Mouse (Mus musculus) CH12.LX (cell line): ENCODE measurements around the gene Fgfbp3. TPM values are rescaled to one million over a fixed set of nuclear protein-coding genes. Genes with fewer than 3 reads are reported as not detected.

Experiments used
- DNase-seq: peaks from one replicate; pipeline ENCODE4 v3.0.0-alpha.2; 2013; ENCODE audit errors: extremely low read depth
- H3K27ac ChIP-seq: 2 replicates; pipeline ENCODE4 v1.5.1; 2012; ENCODE audit warnings: low read depth, mild to moderate bottlenecking, control low read depth, moderate library complexity; ENCODE audit not compliant: insufficient read depth
- H3K27me3 ChIP-seq: replicated peaks from 2 replicates; pipeline ENCODE3; 2012; ENCODE audit warnings: inconsistent platforms
- H3K36me3 ChIP-seq, 2 experiments: replicated peaks in 1 of 2; 2 replicates each; pipeline versions ENCODE3 to v1.6.1; 2012; ENCODE audit warnings: inconsistent platforms in 1 of 2, low read length in 1 of 2, mild to moderate bottlenecking in 1 of 2, mixed read lengths in 1 of 2, moderate library complexity in 1 of 2; ENCODE audit not compliant: control insufficient read depth in 1 of 2, insufficient read depth in 1 of 2
- H3K4me1 ChIP-seq, 2 experiments: 2 replicates each; pipeline ENCODE4 v1.6.1; 2012; ENCODE audit warnings: inconsistent platforms in 1 of 2, moderate library complexity in 1 of 2; ENCODE audit not compliant: insufficient read depth in 2 of 2, control insufficient read depth in 1 of 2
- H3K4me2 ChIP-seq: 2 replicates; pipeline ENCODE4 v1.6.1; 2012; ENCODE audit warnings: low read depth, mild to moderate bottlenecking, control low read depth; ENCODE audit not compliant: poor library complexity, insufficient read depth, severe bottlenecking
- H3K4me3 ChIP-seq, 3 experiments: fragments of 150-350 bp in 1 of 3; sonication (generic) in 1 of 3; replicated peaks in 1 of 3; 2 replicates each; pipeline versions ENCODE3 to v1.5.1; 2011 to 2012; ENCODE audit warnings: low read depth in 2 of 3, low read length in 2 of 3, mild to moderate bottlenecking in 2 of 3, moderate library complexity in 2 of 3, control low read depth in 1 of 3, improper control_type of control experiment in 1 of 3, inconsistent platforms in 1 of 3, mixed read lengths in 1 of 3; ENCODE audit not compliant: poor library complexity in 1 of 3
- H3K79me2 ChIP-seq: replicated peaks from 2 replicates; pipeline ENCODE4 v1.6.1; 2012; ENCODE audit warnings: mild to moderate bottlenecking, moderate library complexity; ENCODE audit not compliant: control insufficient read depth, poor library complexity, insufficient read depth, severe bottlenecking; ENCODE audit errors: extremely low read depth
- H3K9ac ChIP-seq: 2 replicates; pipeline ENCODE4 v1.6.1; 2012; ENCODE audit warnings: low read depth, mild to moderate bottlenecking, control low read depth, moderate library complexity; ENCODE audit not compliant: insufficient read depth
- H3K9me3 ChIP-seq: replicated peaks from 2 replicates; pipeline ENCODE3; 2012; ENCODE audit warnings: low read length, inconsistent platforms, mixed read lengths
- BHLHE40 ChIP-seq: IDR thresholded peaks from 2 replicates; pipeline ENCODE4 v1.6.1; 2011; ENCODE audit warnings: mild to moderate bottlenecking, low read depth, low read length, improper control_type of control experiment
- CHD1 ChIP-seq: IDR thresholded peaks from 2 replicates; pipeline ENCODE4 v1.6.1; 2012; ENCODE audit warnings: low read depth, low read length, improper control_type of control experiment, inconsistent platforms
- CHD2 ChIP-seq: IDR thresholded peaks from 2 replicates; pipeline ENCODE4 v1.6.1; 2011; ENCODE audit warnings: low read length, improper control_type of control experiment
- CTCF ChIP-seq, 2 experiments: IDR thresholded peaks in 1 of 2; conservative IDR thresholded peaks in 1 of 2; 2 replicates each; pipeline ENCODE4 v1.5.1; 2011 to 2012; ENCODE audit warnings: low read depth in 2 of 2, low read length in 2 of 2, improper control_type of control experiment in 1 of 2, inconsistent platforms in 1 of 2, mild to moderate bottlenecking in 1 of 2, moderate library complexity in 1 of 2
- ELF1 ChIP-seq: IDR thresholded peaks from 2 replicates; pipeline ENCODE4 v1.6.1; 2014; ENCODE audit warnings: low read depth, mild to moderate bottlenecking, inconsistent platforms, low read length, improper control_type of control experiment
- EP300 ChIP-seq: IDR thresholded peaks from 2 replicates; pipeline ENCODE4 v1.6.1; 2011; ENCODE audit warnings: low read length, improper control_type of control experiment
- ETS1 ChIP-seq: conservative IDR thresholded peaks from 2 replicates; pipeline ENCODE4 v1.6.1; 2012; ENCODE audit warnings: low read depth, mild to moderate bottlenecking, inconsistent platforms, low read length, improper control_type of control experiment, moderate library complexity
- MAFK ChIP-seq: IDR thresholded peaks from 2 replicates; pipeline ENCODE4 v1.6.1; 2011; ENCODE audit warnings: low read length, improper control_type of control experiment; ENCODE audit not compliant: insufficient replicate concordance
- MAX ChIP-seq: IDR thresholded peaks from 2 replicates; pipeline ENCODE4 v1.6.1; 2011; ENCODE audit warnings: low read length, improper control_type of control experiment
- PAX5 ChIP-seq: IDR thresholded peaks from 2 replicates; pipeline ENCODE4 v1.6.1; 2012; ENCODE audit warnings: low read length, inconsistent platforms, mixed read lengths
- RAD21 ChIP-seq: IDR thresholded peaks from 2 replicates; pipeline ENCODE4 v1.6.1; 2011; ENCODE audit warnings: low read depth, mild to moderate bottlenecking, low read length, improper control_type of control experiment, moderate library complexity
- RCOR1 ChIP-seq: conservative IDR thresholded peaks from 2 replicates; pipeline ENCODE4 v1.6.1; 2012; ENCODE audit warnings: low read depth, mild to moderate bottlenecking, inconsistent platforms, low read length, improper control_type of control experiment
- SMC3 ChIP-seq: IDR thresholded peaks from 2 replicates; pipeline ENCODE4 v1.6.1; 2011; ENCODE audit warnings: low read depth, low read length, improper control_type of control experiment
- UBTF ChIP-seq: IDR thresholded peaks from 2 replicates; pipeline ENCODE4 v1.6.1; 2012; ENCODE audit warnings: low read depth, mild to moderate bottlenecking, inconsistent platforms, low read length, improper control_type of control experiment, moderate library complexity
- USF1 ChIP-seq: IDR thresholded peaks from 2 replicates; pipeline ENCODE4 v1.6.1; 2014; ENCODE audit warnings: low read depth, mild to moderate bottlenecking, inconsistent platforms, low read length, improper control_type of control experiment
- USF2 ChIP-seq: conservative IDR thresholded peaks from 2 replicates; pipeline ENCODE4 v1.6.1; 2011; ENCODE audit warnings: low read depth, low read length, improper control_type of control experiment
- ZKSCAN1 ChIP-seq: IDR thresholded peaks from 2 replicates; pipeline ENCODE4 v1.6.1; 2012; ENCODE audit warnings: low read depth, inconsistent platforms, low read length, improper control_type of control experiment, borderline replicate concordance
- ZMIZ1 ChIP-seq: IDR thresholded peaks from 2 replicates; pipeline ENCODE4 v1.6.1; 2012; ENCODE audit warnings: low read depth, mild to moderate bottlenecking, inconsistent platforms, low read length, improper control_type of control experiment
- dilution Hi-C: fragments of 300-500 bp; cut with MboI; formaldehyde crosslinking; loops from 2 replicates; pipeline ENCODE4 v1.14.3; 2020; ENCODE audit warnings: low sequenced_read_pairs; ENCODE audit not compliant: extremely low pct_unique_long_range_greater_than_20kb, extremely low pct_ligation_motif_present
- in situ Hi-C: fragments of 300-500 bp; cut with MboI; formaldehyde crosslinking; loops from 3 replicates; pipeline ENCODE4 v1.14.3; 2019; ENCODE audit warnings: low sequenced_read_pairs, low pct_ligation_motif_present, low pct_unique_long_range_greater_than_20kb, mixed read lengths
- polyA plus RNA-seq: library from polyadenylated mRNA; unstranded; fragments of >175 nt; gene quantifications from 2 replicates; pipeline ENCODE4 v1.2.1, GENCODE M21; 2012; ENCODE audit warnings: low read depth; ENCODE audit not compliant: insufficient read length
- total RNA-seq, 2 experiments: library from RNA; depleted of rRNA; stranded (reverse); fragments of 300-350 nt in 1 of 2; fragments of >200 nt in 1 of 2; gene quantifications; 2 replicates each; pipeline ENCODE4 v1.2.3; 2012 to 2014

The Fgfbp3 gene
- total and polyA plus RNA-seq, 3 experiments, result 0.64 to 2.1 (median 1.6) TPM

- no peaks in the 10 kb centered on the region; the same call in 1 of the 2 replicates for H3K79me2 ChIP-seq
- no peak overlapping the region for H3K9ac ChIP-seq
- dilution Hi-C loops, result no loop called here
- in situ Hi-C loops, result no loop called here
- no peaks in the 10 kb centered on the region for H3K4me1 ChIP-seq
- TF ChIP-seq RCOR1, result no peak
- TF ChIP-seq SMC3, result peak; percentile 19; the same call in 1 of the 2 replicates
- TF ChIP-seq ZMIZ1, result no peak
- TF ChIP-seq ELF1, result no peak
- TF ChIP-seq CTCF (conservative IDR thresholded peaks at IDR 0.05 in 1 of 2, IDR thresholded peaks at IDR 0.05 in 1 of 2; ENCODE audit: low read depth in 2 of 2, low read length in 2 of 2), result peak; percentile 19 to 49; a peak in 3 of 4 replicates
- H3K9me3 ChIP-seq, result no peaks in the 10 kb centered on the region
- H3K27ac ChIP-seq, result no peak overlapping the region
- H3K4me3 ChIP-seq, result no peak overlapping the region
- H3K36me3 ChIP-seq, result peaks cover 63 to 97% of the 10 kb centered on the region in 2 experiments
- no peaks in the 10 kb centered on the region for H3K27me3 ChIP-seq
- peak; percentile 33 for DNase-seq
- H3K4me2 ChIP-seq, result no peak overlapping the region
Observed at GRCm38 (mm10) chr19:36883119-36883518, 36.3 kb downstream of the Fgfbp3 start.

- Histone ChIP-seq H3K4me1 (no peaks in the 10 kb centered on the region), H3K4me3 (no peak overlapping the region), H3K36me3 (peaks cover 68 to 97% of the 10 kb centered on the region in 2 experiments), H3K4me2 (no peak overlapping the region), H3K79me2 (no peaks in the 10 kb centered on the region), H3K27ac (no peak overlapping the region), H3K27me3 (no peaks in the 10 kb centered on the region), H3K9ac (no peak overlapping the region), H3K9me3 (no peaks in the 10 kb centered on the region)
- TF ChIP-seq MAX (no peak), USF2 (no peak), RCOR1 (no peak), PAX5 (no peak), CHD1 (no peak), MAFK (no peak), UBTF (no peak), SMC3 (no peak), RAD21 (no peak), ZKSCAN1 (no peak), CHD2 (no peak), EP300 (no peak), BHLHE40 (no peak), ETS1 (no peak), USF1 (no peak), ELF1 (no peak), CTCF (conservative IDR thresholded peaks at IDR 0.05 in 1 of 2, IDR thresholded peaks at IDR 0.05 in 1 of 2; ENCODE audit: low read depth in 2 of 2, low read length in 2 of 2) (no peak)
- dilution Hi-C loops, result no loop called here
- in situ Hi-C loops, result no loop called here
- no peak for DNase-seq
Observed at GRCm38 (mm10) chr19:36878743-36879495, 40.5 kb downstream of the Fgfbp3 start.
